19 mouse cellular contexts compared by ENCODE assay signal in the genomic region with DNA sequence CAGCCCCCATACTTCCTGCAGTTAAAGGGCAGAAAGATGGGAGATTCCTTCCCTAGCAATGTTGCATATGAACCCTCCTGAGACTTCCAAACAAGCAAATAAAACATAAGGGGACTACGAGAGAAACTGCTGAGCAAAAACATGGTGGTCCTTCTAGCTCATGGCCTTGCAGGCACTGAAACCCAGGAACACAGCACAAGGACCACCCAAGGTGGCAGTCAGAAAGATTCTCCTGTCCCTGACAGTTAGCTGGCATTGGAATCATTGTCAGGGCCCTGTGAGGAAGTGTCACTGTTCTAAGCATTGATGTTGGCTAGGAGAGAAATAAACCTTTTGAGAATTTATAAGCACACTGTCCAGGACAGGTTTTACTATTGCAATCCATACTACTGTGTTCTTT. TPM values are rescaled to one million over a fixed set of nuclear protein-coding genes. Genes with fewer than 3 reads are reported as not detected.
A peak's percentile ranks its signal among the peaks of the same experiment; 100 is the strongest.
DNase-seq lines count a peak whose midpoint lies in the region; ATAC-seq lines count a peak whose summit lies in the region.
"Had no signal": no experiment of that assay in that cellular context is flagged by ENCODE, and none has a peak within 500 bp of the region (broad histone marks: within the 10 kb centered on the region; RNA-seq: fewer than 3 reads in every experiment).

No protein-coding gene starts in this region.

- 38% methylated on average over 1 of the region's 1 CpGs for WGBS in kidney, embryonic 15.5 days
- 36% methylated on average over 1 of the region's 1 CpGs for WGBS in lung, embryonic 15.5 days

- peaks cover 19% of the 10 kb centered on the region for H3K4me1 ChIP-seq in kidney, embryonic 15.5 days
- H3K4me1 ChIP-seq in lung, embryonic 15.5 days, result peaks cover 57% of the 10 kb centered on the region

- no peaks in the 10 kb centered on the region for H3K9me3 ChIP-seq in kidney, embryonic 15.5 days (replicated peaks)
- H3K9me3 ChIP-seq in lung, embryonic 15.5 days, result no peaks in the 10 kb centered on the region
- H3K9me3 ChIP-seq: embryonic facial prominence, embryonic 15.5 days; forebrain, embryonic 10.5 days; hindbrain, embryonic 12.5 days had no signal

- H3K27me3 ChIP-seq in kidney, embryonic 15.5 days, result no peaks in the 10 kb centered on the region
- H3K27me3 ChIP-seq in lung, embryonic 15.5 days, result no peaks in the 10 kb centered on the region
- H3K27me3 ChIP-seq: embryonic facial prominence, embryonic 15.5 days; hindbrain, embryonic 12.5 days had no signal

- H3K9ac ChIP-seq in kidney, embryonic 15.5 days, result no peak overlapping the region
- H3K9ac ChIP-seq in lung, embryonic 15.5 days, result no peak overlapping the region
- H3K9ac ChIP-seq: embryonic facial prominence, embryonic 15.5 days; hindbrain, embryonic 12.5 days had no signal

- H3K27ac ChIP-seq in kidney, embryonic 15.5 days, result 0 out of 2 replicates have a peak overlapping the region, but pooled peaks have one; percentile 16
- H3K27ac ChIP-seq in lung, embryonic 15.5 days, result peak overlapping the region; percentile 70
- H3K27ac ChIP-seq: embryonic facial prominence, embryonic 15.5 days; forebrain, embryonic 10.5 days; hindbrain, embryonic 12.5 days had no signal

- no peak for ATAC-seq in kidney, embryonic 15.5 days (replicated peaks; ENCODE audit: low FRiP score)
- peak; percentile 48; the same call in 1 of the 2 replicates for ATAC-seq in lung, embryonic 15.5 days (ENCODE audit: borderline replicate concordance, extremely low read depth, low FRiP score, low TSS enrichment)
- ATAC-seq: forebrain, embryonic 14.5 days had no signal

- H3K36me3 ChIP-seq in kidney, embryonic 15.5 days, result no peaks in the 10 kb centered on the region
- H3K36me3 ChIP-seq in lung, embryonic 15.5 days, result no peaks in the 10 kb centered on the region
- H3K36me3 ChIP-seq: embryonic facial prominence, embryonic 15.5 days; forebrain, embryonic 10.5 days; hindbrain, embryonic 12.5 days had no signal

- no peak overlapping the region for H3K4me3 ChIP-seq in kidney, embryonic 15.5 days (replicated peaks)
- no peak overlapping the region for H3K4me3 ChIP-seq in lung, embryonic 15.5 days
- H3K4me3 ChIP-seq: embryonic facial prominence, embryonic 15.5 days; erythroblast, embryonic 14.5 days; forebrain, embryonic 10.5 days; hindbrain, embryonic 12.5 days had no signal

- DNase-seq in heart, adult 11 months, result peak; percentile 60
- DNase-seq in heart, adult 9 months (ENCODE audit: low spot score in 2 of 2), result no peak
- no peak for DNase-seq in kidney, postnatal 10 days
- no peak for DNase-seq in lung, postnatal 36 days
- DNase-seq: adrenal gland, postnatal 10 days; cerebellum, adult 11 months; cerebellum, adult 8-10 months; cerebellum, postnatal 14 days; embryo, embryonic 11 days; heart, postnatal 10 days; heart, postnatal 4 days had no signal

- H3K4me2 ChIP-seq in kidney, embryonic 15.5 days, result no peak overlapping the region
- H3K4me2 ChIP-seq in lung, embryonic 15.5 days, result no peak overlapping the region
- H3K4me2 ChIP-seq: embryonic facial prominence, embryonic 15.5 days; hindbrain, embryonic 12.5 days had no signal

RNA-seq across cellular contexts. Expression of gene Tmtc1, which starts 56.2 kb away (rescaled TPM):
- polyA plus RNA-seq in kidney, embryonic 15.5 days (2015; fragmentation: Nextera tagmentation; extraction: Ambion mirVana), result 1.6 and 2.0 TPM in 2 replicates
- 2.5 and 2.9 TPM in 2 replicates for polyA plus RNA-seq in lung, embryonic 15.5 days (2015; fragmentation: Nextera tagmentation; extraction: Ambion mirVana)
- polyA plus RNA-seq: C2C12; erythroblast, embryonic 14.5 days had no signal
